Mouse (Mus musculus): ENCODE data around the gene Cnot6.

GRCm38 (mm10) chr11:49663310-49663709 lies 49.2 kb downstream of the Cnot6 start, which contains the start of gene Scgb3a1:
- TF ChIP-seq CTCF (IDR thresholded peaks at IDR 0.05; ENCODE audit: borderline replicate concordance, extremely low read depth, insufficient read depth, insufficient read length) (no peak), POLR2A (IDR thresholded peaks at IDR 0.05; ENCODE audit: borderline replicate concordance, extremely low read depth, insufficient read depth, insufficient read length, poor library complexity, severe bottlenecking) (no peak)
